Mouse (Mus musculus): ENCODE results near the gene Lin7c.

DNA sequence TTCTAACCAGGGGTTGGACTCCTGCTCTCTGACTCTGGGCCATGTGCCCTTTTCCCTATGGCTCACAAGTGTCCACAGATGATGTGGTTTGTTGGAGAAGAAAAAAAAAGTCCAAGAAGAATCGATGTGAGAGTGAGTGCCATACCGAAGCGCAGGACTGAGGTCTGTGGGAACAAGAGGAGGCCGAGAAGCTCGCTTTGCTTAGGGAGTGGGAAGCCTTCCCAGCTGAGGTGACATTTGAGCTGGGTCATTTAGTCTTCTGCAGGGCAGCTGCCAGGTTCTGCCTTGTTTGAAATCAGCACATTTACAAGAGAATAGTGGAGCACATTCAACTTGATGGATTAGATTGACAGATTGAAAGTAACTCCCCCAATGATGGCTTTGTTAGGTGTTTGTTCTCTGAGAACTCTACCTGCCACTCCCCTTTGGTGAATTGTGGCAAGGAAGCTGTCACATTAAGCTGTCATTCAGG, 51.4 kb downstream of the Lin7c start:
- TF ChIP-seq GATA1 (IDR thresholded peaks at IDR 0.05; ENCODE audit: borderline replicate concordance, low read length) (no peak), FLI1 (IDR thresholded peaks at IDR 0.05; ENCODE audit: low read length) (no peak)
